Mouse (Mus musculus): ENCODE results near the gene Ier5.

DNA sequence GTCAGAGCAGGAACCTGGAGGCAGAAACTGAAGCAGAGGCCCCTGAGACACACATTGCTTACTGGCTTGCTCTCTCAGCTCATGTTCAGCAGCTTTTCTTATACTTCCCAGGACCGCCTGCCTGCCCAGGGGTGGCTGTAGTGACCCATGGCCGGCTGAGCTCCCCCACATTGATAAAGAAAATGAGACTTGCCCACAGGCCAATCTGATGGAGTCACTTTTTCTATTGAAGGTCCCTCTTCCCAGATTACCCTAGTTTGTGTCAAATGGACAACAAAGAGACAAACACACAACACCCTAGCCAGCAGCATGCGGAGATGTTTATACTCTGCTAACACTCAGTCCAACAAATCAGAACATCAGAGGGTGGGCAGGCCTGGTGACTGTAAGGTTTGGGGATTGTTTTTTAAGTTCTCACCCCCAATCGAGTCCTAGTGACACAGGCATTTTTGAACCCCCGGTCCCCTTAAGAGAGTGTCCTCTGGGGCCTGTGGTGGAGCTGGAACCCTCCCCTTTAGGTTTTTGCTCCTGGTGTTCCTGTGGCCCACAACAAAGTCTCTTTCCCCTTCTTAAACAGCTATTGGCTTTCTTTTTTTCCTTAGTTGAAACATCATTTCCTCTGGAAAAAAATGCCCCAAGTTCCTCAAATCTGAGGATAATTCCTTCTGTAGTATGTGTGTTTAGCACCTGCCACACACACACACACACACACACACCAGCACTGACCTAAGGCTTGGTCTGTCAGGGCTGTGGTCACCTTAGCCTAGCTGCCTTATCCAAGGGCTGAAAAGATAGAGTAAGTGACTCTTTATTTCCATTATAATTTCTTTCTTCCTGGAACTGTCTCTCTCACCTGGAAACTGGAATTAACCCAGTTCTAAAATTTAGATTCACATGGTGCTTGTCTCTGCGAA, 41.1 kb downstream of the Ier5 start:
- TF ChIP-seq CTCF (IDR thresholded peaks at IDR 0.05; ENCODE audit: insufficient read depth, low read length) (no peak), POLR2A (IDR thresholded peaks at IDR 0.05; ENCODE audit: borderline replicate concordance, extremely low read depth, low read depth, low read length) (no peak)
